Mouse (Mus musculus): Measurements from ENCODE around the gene Vps45. TPM values are rescaled to one million over a fixed set of nuclear protein-coding genes. Genes with fewer than 3 reads are reported as not detected.
"Not testable (repeated sequence)": the region's sequence is repeated elsewhere in the genome, so short reads cannot be mapped to it uniquely, and the experiment has no call there.

Gene Vps45
- total RNA-seq, 2 experiments from 2014 or later, result 13.6 to 16.8 TPM

DNA sequence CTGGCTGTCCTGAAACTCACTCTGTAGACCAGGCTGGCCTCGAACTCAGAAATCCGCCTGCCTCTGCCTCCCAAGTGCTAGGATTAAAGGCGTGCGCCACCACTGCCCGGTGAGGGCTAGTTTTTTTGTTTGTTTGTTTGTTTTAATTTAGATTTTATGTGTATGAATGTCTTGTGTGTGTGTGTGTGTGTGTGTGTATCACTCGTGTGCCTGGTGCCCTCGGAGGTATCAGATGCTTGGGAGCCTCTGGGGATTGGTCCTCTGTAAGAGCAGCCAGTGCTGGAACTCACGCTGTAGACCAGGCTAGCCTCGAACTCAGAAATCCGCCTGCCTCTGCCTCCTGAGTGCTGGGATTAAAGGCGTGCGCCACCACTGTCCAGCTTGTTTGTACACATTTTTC, 106.7 kb downstream of the Vps45 start:
- not testable (repeated sequence) for ATAC-seq (replicated peaks; ENCODE audit: poor library complexity, severe bottlenecking)

DNA sequence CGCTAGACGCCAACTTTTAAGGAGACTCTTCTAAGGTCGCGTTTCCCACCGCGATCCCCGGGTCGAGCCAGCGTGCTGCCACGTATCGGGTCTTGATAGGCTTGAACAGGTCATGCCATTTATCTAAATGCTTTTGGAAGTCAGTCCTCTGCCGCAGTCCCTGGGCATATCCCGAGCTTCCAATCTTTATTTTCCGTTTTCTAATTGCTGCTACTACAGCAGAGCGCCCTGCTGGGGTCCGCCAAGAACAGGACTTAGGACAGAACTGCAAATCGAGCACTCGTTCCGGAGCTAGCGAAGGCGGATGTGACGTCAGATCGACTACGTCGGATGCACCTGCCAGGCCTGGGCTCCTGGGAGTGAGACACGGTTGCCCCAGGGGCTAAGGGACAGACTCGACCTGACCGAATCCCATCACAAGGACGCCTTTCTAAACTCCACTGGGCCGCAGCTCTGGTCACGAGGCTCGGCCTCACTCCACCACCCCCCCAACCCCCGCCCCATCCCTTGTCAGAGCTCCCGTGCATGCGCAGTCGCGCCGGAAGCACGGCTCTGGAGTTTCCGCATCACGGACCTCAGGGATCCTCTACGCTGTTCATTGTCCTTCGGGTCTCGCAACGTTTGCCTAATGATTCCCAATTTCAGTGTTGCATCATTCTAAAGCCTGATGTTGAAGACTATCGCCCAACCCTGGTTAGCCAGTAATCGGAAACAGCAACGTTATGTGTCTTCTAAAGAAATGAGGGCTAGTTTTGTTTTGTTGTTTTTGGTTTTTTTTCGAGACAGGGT, 107.3 kb downstream of the Vps45 start:
- peak; percentile 84 for ATAC-seq (replicated peaks; ENCODE audit: poor library complexity, severe bottlenecking)

Other genes starting within 250 kb of the Vps45 start
- gene Rprd2, start 239.6 kb downstream of the Vps45 start, total RNA-seq (2014; fragmentation: Nextera tagmentation), result 56.0 and 56.8 TPM in 2 replicates
- 17.5 and 23.8 TPM in 2 replicates for gene Rprd2, start 239.6 kb downstream of the Vps45 start, total RNA-seq (2017)
- gene Prpf3, start 202.6 kb downstream of the Vps45 start, total RNA-seq (2014; fragmentation: Nextera tagmentation), result 49.6 and 60.8 TPM in 2 replicates
- gene Prpf3, start 202.6 kb downstream of the Vps45 start, total RNA-seq (2017), result 35.9 and 45.7 TPM in 2 replicates
- 186 and 187 TPM in 2 replicates for gene Mrps21, start 186.9 kb downstream of the Vps45 start, total RNA-seq (2014; fragmentation: Nextera tagmentation)
- 342 and 431 TPM in 2 replicates for gene Mrps21, start 186.9 kb downstream of the Vps45 start, total RNA-seq (2017)
- 2.6 and 4.6 TPM in 2 replicates for gene Ciart, start 176.2 kb downstream of the Vps45 start, total RNA-seq (2014; fragmentation: Nextera tagmentation)
- 0.90 and 4.0 TPM in 2 replicates for gene Ciart, start 176.2 kb downstream of the Vps45 start, total RNA-seq (2017)
- gene BC028528, start 166.5 kb downstream of the Vps45 start, total RNA-seq (2014; fragmentation: Nextera tagmentation), result 36.7 and 51.1 TPM in 2 replicates
- 57.2 and 65.2 TPM in 2 replicates for gene BC028528, start 166.5 kb downstream of the Vps45 start, total RNA-seq (2017)
- 67.0 and 69.0 TPM in 2 replicates for gene Aph1a, start 164.5 kb downstream of the Vps45 start, total RNA-seq (2014; fragmentation: Nextera tagmentation)
- 31.8 and 42.8 TPM in 2 replicates for gene Aph1a, start 164.5 kb downstream of the Vps45 start, total RNA-seq (2017)
- not detected in 2 replicates for gene Car14, start 153.8 kb downstream of the Vps45 start, total RNA-seq (2014; fragmentation: Nextera tagmentation)
- gene Car14, start 153.8 kb downstream of the Vps45 start, total RNA-seq (2017), result not detected in 2 replicates
- 159 and 191 TPM in 2 replicates for gene Anp32e, start 129.2 kb downstream of the Vps45 start, total RNA-seq (2014; fragmentation: Nextera tagmentation)
- gene Anp32e, start 129.2 kb downstream of the Vps45 start, total RNA-seq (2017), result 445 and 523 TPM in 2 replicates
- 45.7 and 59.7 TPM in 2 replicates for gene Plekho1, start 62.5 kb downstream of the Vps45 start, total RNA-seq (2014; fragmentation: Nextera tagmentation)
- gene Plekho1, start 62.5 kb downstream of the Vps45 start, total RNA-seq (2017), result 30.2 and 31.3 TPM in 2 replicates
- 3.4 and 6.1 TPM in 2 replicates for gene Otud7b, start 46.1 kb upstream of the Vps45 start, total RNA-seq (2014; fragmentation: Nextera tagmentation)
- 8.8 and 12.5 TPM in 2 replicates for gene Otud7b, start 46.1 kb upstream of the Vps45 start, total RNA-seq (2017)
- gene Mtmr11, start 103.5 kb upstream of the Vps45 start, total RNA-seq (2014; fragmentation: Nextera tagmentation), result not detected in 2 replicates
- gene Mtmr11, start 103.5 kb upstream of the Vps45 start, total RNA-seq (2017), result 2.6 TPM in 1 of 2 replicates, not detected in the other
- 94.6 and 123 TPM in 2 replicates for gene Sf3b4, start 113.9 kb upstream of the Vps45 start, total RNA-seq (2014; fragmentation: Nextera tagmentation)
- gene Sf3b4, start 113.9 kb upstream of the Vps45 start, total RNA-seq (2017), result 18.4 and 22.7 TPM in 2 replicates
- gene Sv2a, start 122.7 kb upstream of the Vps45 start, total RNA-seq (2014; fragmentation: Nextera tagmentation), result 0.39 and 1.7 TPM in 2 replicates
- 0.21 and 1.7 TPM in 2 replicates for gene Sv2a, start 122.7 kb upstream of the Vps45 start, total RNA-seq (2017)
- 9.4 and 44.0 TPM in 2 replicates for gene Bola1, start 161.2 kb upstream of the Vps45 start, total RNA-seq (2014; fragmentation: Nextera tagmentation)
- gene Bola1, start 161.2 kb upstream of the Vps45 start, total RNA-seq (2017), result 45.3 and 56.0 TPM in 2 replicates
- 2.9 and 4.4 TPM in 2 replicates for gene Hist2h2ab, start 161.4 kb upstream of the Vps45 start, total RNA-seq (2014; fragmentation: Nextera tagmentation)
- 239 TPM in 2 replicates for gene Hist2h2ab, start 161.4 kb upstream of the Vps45 start, total RNA-seq (2017)
- 11.4 and 41.6 TPM in 2 replicates for gene Hist2h2ac, start 162.4 kb upstream of the Vps45 start, total RNA-seq (2014; fragmentation: Nextera tagmentation)
- 2,701 and 3,178 TPM in 2 replicates for gene Hist2h2ac, start 162.4 kb upstream of the Vps45 start, total RNA-seq (2017)
- 5.1 and 11.2 TPM in 2 replicates for gene Hist2h2be, start 162.7 kb upstream of the Vps45 start, total RNA-seq (2014; fragmentation: Nextera tagmentation)
- gene Hist2h2be, start 162.7 kb upstream of the Vps45 start, total RNA-seq (2017), result 3.3 and 4.4 TPM in 2 replicates
- 35.5 and 102 TPM in 2 replicates for gene Hist2h3c2, start 180.7 kb upstream of the Vps45 start, total RNA-seq (2014; fragmentation: Nextera tagmentation)
- 160 and 202 TPM in 2 replicates for gene Hist2h3c2, start 180.7 kb upstream of the Vps45 start, total RNA-seq (2017)
- gene Hist2h2aa2, start 181.8 kb upstream of the Vps45 start, total RNA-seq (2014; fragmentation: Nextera tagmentation), result 22.0 TPM in 1 of 2 replicates, not detected in the other
- 5,007 TPM in 1 of 2 replicates, not detected in the other for gene Hist2h2aa2, start 181.8 kb upstream of the Vps45 start, total RNA-seq (2017)
- gene Hist2h2aa1, start 187.0 kb upstream of the Vps45 start, total RNA-seq (2014; fragmentation: Nextera tagmentation), result 15.5 and 20.3 TPM in 2 replicates
- gene Hist2h2aa1, start 187.0 kb upstream of the Vps45 start, total RNA-seq (2017), result 5,091 and 8,727 TPM in 2 replicates
- gene Hist2h3c1, start 188.2 kb upstream of the Vps45 start, total RNA-seq (2014; fragmentation: Nextera tagmentation), result 2.6 TPM in 1 of 2 replicates, not detected in the other
- gene Hist2h3c1, start 188.2 kb upstream of the Vps45 start, total RNA-seq (2017), result 3.9 TPM in 1 of 2 replicates, not detected in the other
- 26.9 and 57.4 TPM in 2 replicates for gene Hist2h4, start 204.8 kb upstream of the Vps45 start, total RNA-seq (2014; fragmentation: Nextera tagmentation)
- 89.6 and 103 TPM in 2 replicates for gene Hist2h4, start 204.8 kb upstream of the Vps45 start, total RNA-seq (2017)
- gene Hist2h3b, start 210.2 kb upstream of the Vps45 start, total RNA-seq (2014; fragmentation: Nextera tagmentation), result 61.4 and 193 TPM in 2 replicates
- gene Hist2h3b, start 210.2 kb upstream of the Vps45 start, total RNA-seq (2017), result 408 and 566 TPM in 2 replicates
- gene Hist2h2bb, start 211.3 kb upstream of the Vps45 start, total RNA-seq (2014; fragmentation: Nextera tagmentation), result 530 and 902 TPM in 2 replicates
- 6,305 and 6,740 TPM in 2 replicates for gene Hist2h2bb, start 211.3 kb upstream of the Vps45 start, total RNA-seq (2017)
- not detected in 2 replicates for gene Fcgr1, start 235.5 kb upstream of the Vps45 start, total RNA-seq (2014; fragmentation: Nextera tagmentation)
- gene Fcgr1, start 235.5 kb upstream of the Vps45 start, total RNA-seq (2017), result 0.04 and 4.6 TPM in 2 replicates

Data from granulocyte monocyte progenitor cell, adult 5-6 weeks (primary cell).